Mouse (Mus musculus): ENCODE measurements at regions not wholly inside any gene's neighbourhood (a gene's known extent, or its start where the extent isn't known, plus 50 kb on each side); places are given as distances from the start of the nearest gene placed in this dataset.
A peak's percentile ranks its signal among the peaks of the same experiment; 100 is the strongest.

GRCm38 (mm10) chr7:40275078-40275477 lies 623.0 kb upstream of the Vstm2b start:
- H3K4me3 ChIP-seq (ENCODE audit: low read depth, low read length) = no peak overlapping the region
- H3K9me3 ChIP-seq (ENCODE audit: control insufficient read depth, low read length) = no peaks in the 10 kb centered on the region
- H3K4me1 ChIP-seq (ENCODE audit: control insufficient read depth, insufficient read depth, low read length) = no peaks in the 10 kb centered on the region
- H3K36me3 ChIP-seq (ENCODE audit: control insufficient read depth, insufficient read depth, low read length) = no peaks in the 10 kb centered on the region
- no peaks in the 10 kb centered on the region for H3K27me3 ChIP-seq (ENCODE audit: control insufficient read depth, insufficient read depth, low read length)
- H3K9ac ChIP-seq (ENCODE audit: low read length) = no peak overlapping the region
- 70% methylated on average over 9 of the region's 9 CpGs for WGBS
- DNase-seq (ENCODE audit: low spot score) (no peak), ATAC-seq (ENCODE audit: insufficient read depth, low FRiP score, low TSS enrichment) (0 out of 2 replicates have a peak, but pooled peaks have one; percentile 62)
- no peak overlapping the region for H3K27ac ChIP-seq (ENCODE audit: low read depth, low read length)
- no peak overlapping the region for H3K4me2 ChIP-seq (ENCODE audit: low read depth)

- DNase-seq (ENCODE audit: low spot score) (peak; percentile 23), ATAC-seq (ENCODE audit: insufficient read depth, low FRiP score, low TSS enrichment) (peak; percentile 28; the same call in 1 of the 2 replicates)
- Histone ChIP-seq H3K27ac (ENCODE audit: low read depth, low read length) (no peak overlapping the region), H3K4me3 (ENCODE audit: low read depth, low read length) (no peak overlapping the region), H3K27me3 (ENCODE audit: control insufficient read depth, insufficient read depth, low read length) (no peaks in the 10 kb centered on the region), H3K9ac (ENCODE audit: low read length) (no peak overlapping the region), H3K36me3 (ENCODE audit: control insufficient read depth, insufficient read depth, low read length) (no peaks in the 10 kb centered on the region), H3K4me1 (ENCODE audit: control insufficient read depth, insufficient read depth, low read length) (no peaks in the 10 kb centered on the region), H3K4me2 (ENCODE audit: low read depth) (no peak overlapping the region), H3K9me3 (ENCODE audit: control insufficient read depth, low read length) (no peaks in the 10 kb centered on the region)
- WGBS = 41% methylated on average over 4 of the region's 4 CpGs
These were observed 622.5 kb upstream of the Vstm2b start for GRCm38 (mm10) chr7:40275658-40276057.

- Histone ChIP-seq H3K9ac (ENCODE audit: low read length) (no peak overlapping the region), H3K36me3 (ENCODE audit: control insufficient read depth, insufficient read depth, low read length) (no peaks in the 10 kb centered on the region), H3K27ac (ENCODE audit: low read depth, low read length) (no peak overlapping the region), H3K4me3 (ENCODE audit: low read depth, low read length) (no peak overlapping the region), H3K27me3 (ENCODE audit: control insufficient read depth, insufficient read depth, low read length) (no peaks in the 10 kb centered on the region), H3K4me1 (ENCODE audit: control insufficient read depth, insufficient read depth, low read length) (no peaks in the 10 kb centered on the region), H3K9me3 (ENCODE audit: control insufficient read depth, low read length) (no peaks in the 10 kb centered on the region), H3K4me2 (ENCODE audit: low read depth) (no peak overlapping the region)
- ATAC-seq (ENCODE audit: insufficient read depth, low FRiP score, low TSS enrichment) = no peak
- WGBS = 39% methylated on average over 5 of the region's 5 CpGs
- DNase-seq (ENCODE audit: low spot score) = no peak
These were observed 622.0 kb upstream of the Vstm2b start for GRCm38 (mm10) chr7:40276116-40276515.

GRCm38 (mm10) chr7:40290166-40290565 lies 608.0 kb upstream of the Vstm2b start:
- no peaks in the 10 kb centered on the region for H3K4me1 ChIP-seq (ENCODE audit: control insufficient read depth, insufficient read depth, low read length)
- DNase-seq (ENCODE audit: low spot score) = no peak
- no peaks in the 10 kb centered on the region for H3K9me3 ChIP-seq (ENCODE audit: control insufficient read depth, low read length)
- no peaks in the 10 kb centered on the region for H3K36me3 ChIP-seq (ENCODE audit: control insufficient read depth, insufficient read depth, low read length)
- H3K4me2 ChIP-seq (ENCODE audit: low read depth) = no peak overlapping the region
- no peak overlapping the region for H3K4me3 ChIP-seq (ENCODE audit: low read depth, low read length)
- H3K9ac ChIP-seq (ENCODE audit: low read length) = no peak overlapping the region
- H3K27ac ChIP-seq (ENCODE audit: low read depth, low read length) = no peak overlapping the region
- H3K27me3 ChIP-seq (ENCODE audit: control insufficient read depth, insufficient read depth, low read length) = no peaks in the 10 kb centered on the region
- ATAC-seq (ENCODE audit: insufficient read depth, low FRiP score, low TSS enrichment) = no peak
- 92% methylated on average over 3 of the region's 3 CpGs for WGBS

GRCm38 (mm10) chr7:40310558-40310957 lies 587.6 kb upstream of the Vstm2b start:
- DNase-seq (ENCODE audit: low spot score) (peak; percentile 32), ATAC-seq (ENCODE audit: insufficient read depth, low FRiP score, low TSS enrichment) (no peak)
- Histone ChIP-seq H3K4me1 (ENCODE audit: control insufficient read depth, insufficient read depth, low read length) (no peaks in the 10 kb centered on the region), H3K4me2 (ENCODE audit: low read depth) (no peak overlapping the region), H3K9me3 (ENCODE audit: control insufficient read depth, low read length) (no peaks in the 10 kb centered on the region), H3K36me3 (ENCODE audit: control insufficient read depth, insufficient read depth, low read length) (no peaks in the 10 kb centered on the region), H3K9ac (ENCODE audit: low read length) (no peak overlapping the region), H3K4me3 (ENCODE audit: low read depth, low read length) (no peak overlapping the region), H3K27ac (ENCODE audit: low read depth, low read length) (no peak overlapping the region), H3K27me3 (ENCODE audit: control insufficient read depth, insufficient read depth, low read length) (no peaks in the 10 kb centered on the region)
- WGBS = 37% methylated on average over 2 of the region's 2 CpGs

GRCm38 (mm10) chr7:40321171-40321570 lies 577.0 kb upstream of the Vstm2b start:
- no peak for DNase-seq (ENCODE audit: low spot score)
- no peak overlapping the region for H3K27ac ChIP-seq (ENCODE audit: low read depth, low read length)
- H3K27me3 ChIP-seq (ENCODE audit: control insufficient read depth, insufficient read depth, low read length) = no peaks in the 10 kb centered on the region
- no peak overlapping the region for H3K9ac ChIP-seq (ENCODE audit: low read length)
- no peaks in the 10 kb centered on the region for H3K9me3 ChIP-seq (ENCODE audit: control insufficient read depth, low read length)
- no peak overlapping the region for H3K4me2 ChIP-seq (ENCODE audit: low read depth)
- 87% methylated on average over 1 of the region's 1 CpGs for WGBS
- no peaks in the 10 kb centered on the region for H3K36me3 ChIP-seq (ENCODE audit: control insufficient read depth, insufficient read depth, low read length)
- H3K4me3 ChIP-seq (ENCODE audit: low read depth, low read length) = no peak overlapping the region
- H3K4me1 ChIP-seq (ENCODE audit: control insufficient read depth, insufficient read depth, low read length) = no peaks in the 10 kb centered on the region
- ATAC-seq (ENCODE audit: insufficient read depth, low FRiP score, low TSS enrichment) = no peak

DNA sequence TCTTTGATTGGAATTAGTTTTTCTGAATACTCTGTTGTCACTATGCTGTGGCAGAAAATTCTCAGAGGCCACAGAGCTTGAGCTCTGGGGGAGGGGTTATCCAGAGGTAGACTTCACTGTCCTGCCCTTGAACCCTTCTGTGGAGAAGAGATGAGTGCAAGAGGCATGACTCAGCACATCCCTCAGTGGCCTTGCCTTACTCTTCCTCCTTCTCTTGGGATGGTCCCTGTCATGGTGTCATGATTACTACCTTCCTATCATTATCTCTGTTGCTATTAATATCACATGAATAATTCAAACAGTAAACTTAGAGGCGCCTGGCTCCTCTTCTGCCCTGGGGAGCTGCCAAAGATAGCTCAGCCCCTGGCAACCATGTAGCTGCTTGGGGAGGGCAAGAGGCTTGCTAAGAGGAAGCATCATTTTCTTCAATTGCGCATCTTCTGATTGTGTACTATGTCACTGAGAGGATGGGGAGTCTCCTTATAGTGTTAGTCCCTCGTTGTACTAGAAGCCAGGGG lies 572.9 kb upstream of the Vstm2b start:
- WGBS = 90% methylated on average over 3 of the region's 3 CpGs
- no peaks in the 10 kb centered on the region for H3K9me3 ChIP-seq (ENCODE audit: control insufficient read depth, low read length)
- no peak overlapping the region for H3K4me2 ChIP-seq (ENCODE audit: low read depth)
- no peaks in the 10 kb centered on the region for H3K27me3 ChIP-seq (ENCODE audit: control insufficient read depth, insufficient read depth, low read length)
- no peaks in the 10 kb centered on the region for H3K36me3 ChIP-seq (ENCODE audit: control insufficient read depth, insufficient read depth, low read length)
- H3K27ac ChIP-seq (ENCODE audit: low read depth, low read length) = no peak overlapping the region
- no peak for DNase-seq (ENCODE audit: low spot score)
- ATAC-seq (ENCODE audit: insufficient read depth, low FRiP score, low TSS enrichment) = no peak
- H3K9ac ChIP-seq (ENCODE audit: low read length) = no peak overlapping the region
- H3K4me3 ChIP-seq (ENCODE audit: low read depth, low read length) = no peak overlapping the region
- H3K4me1 ChIP-seq (ENCODE audit: control insufficient read depth, insufficient read depth, low read length) = no peaks in the 10 kb centered on the region

- ATAC-seq (ENCODE audit: insufficient read depth, low FRiP score, low TSS enrichment) = peak; percentile 74
- DNase-seq (ENCODE audit: low spot score) = peak; percentile 47
These were observed 565.7 kb upstream of the Vstm2b start for GRCm38 (mm10) chr7:40332455-40332854.

DNA sequence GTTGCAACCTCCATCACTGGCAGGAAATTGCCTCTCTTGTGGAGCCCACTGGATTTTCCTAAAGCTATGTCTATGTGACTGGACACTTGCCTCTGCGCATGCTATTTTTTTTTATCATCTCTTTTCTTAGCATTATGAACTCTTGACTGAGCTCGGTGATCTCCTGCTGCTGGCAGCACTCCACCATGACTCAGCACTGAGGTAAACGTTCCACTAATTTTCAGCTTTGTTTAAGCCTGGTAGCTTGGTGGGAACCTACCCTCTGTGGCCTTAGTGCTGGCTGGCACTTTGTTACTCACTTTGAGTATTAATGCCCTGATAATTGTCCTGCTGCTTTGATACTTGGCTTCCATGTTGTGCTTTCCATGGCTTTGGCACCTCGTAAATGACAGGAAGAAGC lies 545.8 kb upstream of the Vstm2b start:
- ATAC-seq (ENCODE audit: insufficient read depth, low FRiP score, low TSS enrichment) = no peak
- no peaks in the 10 kb centered on the region for H3K27me3 ChIP-seq (ENCODE audit: control insufficient read depth, insufficient read depth, low read length)
- no peak overlapping the region for H3K9ac ChIP-seq (ENCODE audit: low read length)
- H3K27ac ChIP-seq (ENCODE audit: low read depth, low read length) = no peak overlapping the region
- H3K4me2 ChIP-seq (ENCODE audit: low read depth) = no peak overlapping the region
- no peaks in the 10 kb centered on the region for H3K4me1 ChIP-seq (ENCODE audit: control insufficient read depth, insufficient read depth, low read length)
- DNase-seq (ENCODE audit: low spot score) = no peak
- no peak overlapping the region for H3K4me3 ChIP-seq (ENCODE audit: low read depth, low read length)
- H3K9me3 ChIP-seq (ENCODE audit: control insufficient read depth, low read length) = no peaks in the 10 kb centered on the region
- H3K36me3 ChIP-seq (ENCODE audit: control insufficient read depth, insufficient read depth, low read length) = no peaks in the 10 kb centered on the region
- WGBS = 67% methylated on average over 4 of the region's 4 CpGs

More at GRCm38 (mm10) chr7:40332455-40332854, 565.7 kb upstream of the Vstm2b start:
- no peaks in the 10 kb centered on the region for H3K36me3 ChIP-seq (ENCODE audit: control insufficient read depth, insufficient read depth, low read length)
- 37% methylated on average over 4 of the region's 4 CpGs for WGBS
- no peak overlapping the region for H3K27ac ChIP-seq (ENCODE audit: low read depth, low read length)
- H3K4me1 ChIP-seq (ENCODE audit: control insufficient read depth, insufficient read depth, low read length) = peaks cover 7% of the 10 kb centered on the region; the same call in 1 of the 2 replicates
- H3K4me3 ChIP-seq (ENCODE audit: low read depth, low read length) = no peak overlapping the region
- no peak overlapping the region for H3K9ac ChIP-seq (ENCODE audit: low read length)
- no peak overlapping the region for H3K4me2 ChIP-seq (ENCODE audit: low read depth)
- no peaks in the 10 kb centered on the region for H3K9me3 ChIP-seq (ENCODE audit: control insufficient read depth, low read length)
- H3K27me3 ChIP-seq (ENCODE audit: control insufficient read depth, insufficient read depth, low read length) = no peaks in the 10 kb centered on the region
